ENCODE assay signal across 18 mouse cellular contexts in the genomic region with DNA sequence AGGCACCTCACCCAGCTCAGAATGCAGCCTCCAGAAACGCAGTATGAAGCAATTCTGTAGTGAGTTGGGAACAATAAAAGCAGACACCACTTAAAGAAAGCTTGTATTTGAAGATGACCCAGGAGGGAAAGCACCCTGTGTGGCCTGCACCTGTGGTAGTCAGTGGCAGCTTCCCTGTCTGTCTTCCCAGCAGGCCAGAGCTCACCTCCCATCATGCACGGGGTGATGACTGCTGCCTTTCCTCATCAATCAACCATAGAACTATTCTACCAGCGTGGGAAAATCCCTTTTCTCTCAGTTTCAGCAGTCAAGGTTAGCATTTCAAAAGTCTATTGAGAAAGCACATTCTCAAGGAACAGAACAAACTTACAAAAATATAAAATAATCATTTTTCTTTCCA.
DNase-seq lines count a peak whose midpoint lies in the region; ATAC-seq lines count a peak whose summit lies in the region.
"Had no signal": no experiment of that assay in that cellular context is flagged by ENCODE, and none has a peak within 500 bp of the region (broad histone marks: within the 10 kb centered on the region; RNA-seq: fewer than 3 reads in every experiment).

No protein-coding gene starts in this region.

- DNase-seq in adrenal gland, postnatal 10 days: peak; percentile 22
- no peak for DNase-seq in adrenal gland, postnatal 14 days
- peak; percentile 55 for DNase-seq in CD4-positive helper T cell, adult 2 months (ENCODE audit: low read depth, low spot score)
- DNase-seq in T-cell, adult 2 months (ENCODE audit: low spot score): peak; percentile 61
- DNase-seq in gastrocnemius, adult 18-20 months (ENCODE audit: low spot score): no peak
- DNase-seq in layer of hippocampus, adult 9-11 months: no peak
- DNase-seq: cerebellum, adult 18-20 months; cerebellum, adult 9-11 months; cerebellum, postnatal 36 days; gastrocnemius, postnatal 36 days; heart, adult 11 months; heart, postnatal 36 days; kidney, adult 2 months had no signal

- ATAC-seq in inflammation-experienced regulatory T-cells, adult 6 months: peak; percentile 75
- ATAC-seq in frontal cortex, adult (ENCODE audit: low TSS enrichment): no peak
- ATAC-seq: forebrain, embryonic 16.5 days; intestine, embryonic 15.5 days; Patski had no signal

Comparison
In these comparisons a context has a peak if more than half of its experiments do, and no peak if none do; other contexts are left out.
1. DNase-seq: peak in adrenal gland, postnatal 10 days (single experiment), CD4-positive helper T cell, adult 2 months (single experiment) and T-cell, adult 2 months (single experiment); none in adrenal gland, postnatal 14 days (single experiment), gastrocnemius, adult 18-20 months (single experiment) and layer of hippocampus, adult 9-11 months (single experiment).